Mouse (Mus musculus) central nervous system, embryonic 14 days (tissue): Measurements from ENCODE around the gene Coro7. TPM values are rescaled to one million over a fixed set of nuclear protein-coding genes. Genes with fewer than 3 reads are reported as not detected.

Experiments used
- polyA plus RNA-seq: library from polyadenylated mRNA; depleted of rRNA; stranded (reverse); fragments of >200 nt; gene quantifications from 2 replicates; pipeline ENCODE4 v1.2.3, GENCODE M21; 2012; rRNA removed

Gene Coro7
- polyA plus RNA-seq: 63.0 and 68.3 TPM in 2 replicates

GRCm38 (mm10) chr16:4679121-4680018 lies at the start of gene Coro7:
TSS of gene Coro7 (minus strand) at chr16:4679777.

GRCm38 (mm10) chr16:4725780-4726527 lies 46.4 kb upstream of the Coro7 start, which contains the start of gene Hmox2:
TSS of gene Hmox2 (plus strand) at chr16:4726361.

GRCm38 (mm10) chr16:4718753-4719518 lies 39.4 kb upstream of the Coro7 start, which contains the start of gene Nmral1:
TSS of gene Nmral1 (minus strand) at chr16:4719356.

GRCm38 (mm10) chr16:4639831-4640237 lies 39.7 kb downstream of the Coro7 start, which contains the start of the genes Vasn and Dnaja3:
TSS of gene Vasn (plus strand) at chr16:4639941.
TSS of gene Dnaja3 (plus strand) at chr16:4639989.

GRCm38 (mm10) chr16:4624481-4625110 lies 55.0 kb downstream of the Coro7 start, which contains the start of gene Pam16:
TSS of gene Pam16 (minus strand) at chr16:4624988.

GRCm38 (mm10) chr16:4593971-4594813 lies 85.4 kb downstream of the Coro7 start, which contains the start of gene Glis2:
TSS of gene Glis2 (plus strand) at chr16:4594713.

Other genes with a start within 250 kb of the Coro7 start
- gene Srl, start 138.0 kb downstream of the Coro7 start, polyA plus RNA-seq: 23.0 and 29.0 TPM in 2 replicates
- gene Tfap4, start 119.9 kb downstream of the Coro7 start, polyA plus RNA-seq: 14.2 and 15.1 TPM in 2 replicates
- 44.0 and 46.0 TPM in 2 replicates for gene Glis2, start 85.1 kb downstream of the Coro7 start, polyA plus RNA-seq
- 123 and 132 TPM in 2 replicates for gene Pam16, start 54.8 kb downstream of the Coro7 start, polyA plus RNA-seq
- gene Vasn, start 39.8 kb downstream of the Coro7 start, polyA plus RNA-seq: 8.3 and 20.3 TPM in 2 replicates
- gene Dnaja3, start 39.8 kb downstream of the Coro7 start, polyA plus RNA-seq: 26.8 and 28.4 TPM in 2 replicates
- 90.5 and 100.0 TPM in 2 replicates for gene Nmral1, start 39.6 kb upstream of the Coro7 start, polyA plus RNA-seq
- 60.4 and 61.9 TPM in 2 replicates for gene Hmox2, start 46.6 kb upstream of the Coro7 start, polyA plus RNA-seq
- gene Cdip1, start 110.5 kb upstream of the Coro7 start, polyA plus RNA-seq: 88.7 and 89.2 TPM in 2 replicates
- gene 4930562C15Rik, start 155.6 kb upstream of the Coro7 start, polyA plus RNA-seq: 0.01 TPM in 1 of 2 replicates, not detected in the other
- 34.0 and 37.0 TPM in 2 replicates for gene Ubald1, start 200.5 kb upstream of the Coro7 start, polyA plus RNA-seq
- 118 and 123 TPM in 2 replicates for gene Mgrn1, start 206.5 kb upstream of the Coro7 start, polyA plus RNA-seq